Mouse (Mus musculus) common myeloid progenitor, adult 5-6 weeks (primary cell): Measurements from ENCODE around the gene Acyp2. TPM values are rescaled to one million over a fixed set of nuclear protein-coding genes. Genes with fewer than 3 reads are reported as not detected.
A peak's percentile ranks its signal among the peaks of the same experiment; 100 is the strongest.

Source experiments
- ATAC-seq: replicated peaks from 2 replicates; pipeline ENCODE4 v1.8.0; 2016; ENCODE audit warnings: low read depth, mild to moderate bottlenecking, moderate TSS enrichment, inconsistent platforms; ENCODE audit not compliant: poor library complexity, severe bottlenecking
- total RNA-seq: library from RNA; stranded (forward); fragments of 200-1000, 187-1606 nt; gene quantifications from 2 replicates; pipeline ENCODE4 v1.2.3, GENCODE M21; 2017

The Acyp2 gene
- total RNA-seq, 1 experiment from 2014 or later, result 2.1 TPM

DNA sequence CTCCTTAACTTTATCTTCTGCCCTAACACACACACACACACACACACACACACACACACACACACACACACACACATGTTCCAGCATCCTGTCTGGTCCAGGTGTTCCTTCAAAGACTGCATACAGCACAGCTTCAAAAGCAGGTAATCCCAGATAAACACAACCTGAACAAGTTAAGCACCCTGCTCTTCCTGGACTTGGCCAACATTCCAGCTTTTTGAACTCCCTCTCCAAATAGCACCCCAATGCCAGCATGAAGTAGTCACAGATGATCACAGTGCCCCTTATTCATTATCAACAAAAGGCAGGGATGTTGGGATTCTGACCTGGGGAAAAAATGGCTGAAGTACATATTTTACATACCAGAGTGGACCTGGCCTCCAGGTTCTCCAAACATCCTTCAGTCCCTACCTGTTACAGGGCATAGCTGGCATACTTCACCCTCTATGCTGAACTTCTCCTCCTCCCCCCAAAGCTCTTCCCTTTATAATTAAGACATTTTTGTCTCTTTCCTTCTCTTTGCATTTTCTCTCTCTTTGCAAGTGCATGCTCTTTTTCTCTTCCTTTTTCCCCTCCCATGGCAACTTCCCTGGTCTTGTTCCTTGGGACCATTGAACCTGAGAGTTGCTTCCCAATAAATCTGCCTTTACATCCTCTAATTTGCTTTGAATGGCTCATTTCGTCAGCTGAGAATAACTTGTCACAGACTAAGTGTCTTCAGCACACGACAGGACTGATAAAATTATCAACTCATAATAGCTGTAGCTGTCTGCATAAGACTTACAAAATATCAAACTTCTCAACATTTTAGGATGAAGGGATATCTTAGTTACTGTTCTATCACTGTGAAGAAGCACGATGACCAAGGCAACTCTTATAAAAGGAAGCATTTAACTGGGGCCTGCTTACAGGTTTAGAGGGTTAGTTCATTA, 41.5 kb downstream of the Acyp2 start:
- ATAC-seq, result no peak

DNA sequence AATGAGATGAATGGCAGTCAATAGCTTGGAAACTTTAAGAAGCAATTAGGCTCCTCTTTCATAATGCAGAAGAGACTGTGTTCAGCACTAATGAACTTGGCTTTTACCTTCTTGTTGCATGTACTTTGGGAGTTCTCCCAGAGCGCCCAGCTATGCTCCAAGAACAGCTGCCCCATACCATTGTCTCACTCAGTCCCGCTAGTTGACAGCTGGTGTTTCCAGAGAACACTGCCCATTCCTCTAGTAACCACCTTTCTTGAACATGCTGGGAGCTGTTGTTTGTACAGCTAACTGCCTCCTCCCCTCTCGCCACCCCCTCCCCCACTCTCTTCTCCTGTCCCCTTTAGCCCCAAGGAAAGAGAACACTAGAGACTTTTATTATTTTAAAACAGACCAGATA, 52.1 kb downstream of the Acyp2 start:
- ATAC-seq, result no peak

DNA sequence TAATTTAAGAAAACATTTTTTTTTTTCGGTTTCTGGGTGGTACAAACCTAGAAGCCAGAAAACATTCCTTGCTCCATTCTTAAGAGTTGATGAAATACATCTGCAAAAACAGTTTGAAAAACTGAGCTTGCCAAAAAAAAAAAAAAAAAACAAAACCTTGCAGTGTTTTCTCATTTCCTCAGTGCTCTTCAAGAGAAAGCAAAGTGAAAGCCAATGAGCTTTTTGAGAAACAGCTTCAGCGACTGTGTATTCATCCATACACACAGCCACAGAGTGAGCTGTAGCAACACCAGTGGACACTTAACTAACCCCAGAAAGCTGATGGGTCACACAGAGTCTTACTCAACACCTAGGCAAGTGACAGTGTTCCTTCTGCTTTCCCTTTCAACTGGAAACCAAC, 69.4 kb downstream of the Acyp2 start:
- no peak for ATAC-seq

DNA sequence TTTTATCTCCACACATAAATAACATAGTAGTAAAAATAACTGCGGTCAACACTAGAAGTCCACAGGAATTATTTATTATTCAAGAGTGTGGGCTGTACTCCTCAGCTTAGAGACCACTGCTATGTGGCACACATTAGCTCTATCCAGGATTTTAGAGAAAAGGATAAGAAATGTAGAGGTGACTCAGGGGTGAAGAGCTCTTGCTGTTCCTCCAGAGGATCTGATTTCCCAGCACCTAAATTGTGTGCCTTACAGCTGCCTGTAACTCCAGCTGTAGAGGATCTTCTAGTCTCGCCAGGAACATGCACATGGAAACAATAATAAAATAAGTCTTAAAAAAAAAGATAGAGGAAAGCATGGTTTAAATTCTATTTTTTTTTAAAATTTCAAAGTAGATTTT, 70.5 kb downstream of the Acyp2 start:
- no peak for ATAC-seq

DNA sequence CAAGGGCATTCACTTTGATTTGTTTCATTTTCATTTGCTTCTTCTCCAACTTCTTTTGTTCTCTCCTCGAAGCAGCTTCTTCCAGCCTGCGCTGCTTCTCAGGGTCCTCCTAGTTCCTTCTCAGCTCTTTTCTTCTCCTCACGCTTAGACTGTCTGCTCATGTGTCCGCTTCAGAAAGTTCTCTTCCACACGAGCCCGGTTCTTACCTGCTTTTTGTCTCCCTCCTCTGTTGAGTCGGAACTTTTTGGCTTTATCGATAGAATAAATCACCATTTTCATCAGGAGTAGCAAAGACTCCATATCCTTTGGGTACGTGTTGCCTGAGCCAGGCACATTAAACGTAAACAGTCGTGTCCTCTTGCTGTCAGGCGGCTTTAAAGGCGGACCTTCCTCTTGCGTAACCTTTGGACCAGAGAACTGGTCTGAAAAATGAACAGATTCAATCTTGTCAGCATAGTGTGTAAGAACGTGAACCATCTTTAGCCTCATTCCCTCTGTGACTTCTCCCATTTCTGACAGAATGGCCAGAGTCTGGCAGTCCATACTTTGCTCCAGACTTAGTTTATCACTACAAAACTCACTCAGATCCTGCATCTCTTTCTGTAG, 76.5 kb downstream of the Acyp2 start:
- no peak for ATAC-seq

DNA sequence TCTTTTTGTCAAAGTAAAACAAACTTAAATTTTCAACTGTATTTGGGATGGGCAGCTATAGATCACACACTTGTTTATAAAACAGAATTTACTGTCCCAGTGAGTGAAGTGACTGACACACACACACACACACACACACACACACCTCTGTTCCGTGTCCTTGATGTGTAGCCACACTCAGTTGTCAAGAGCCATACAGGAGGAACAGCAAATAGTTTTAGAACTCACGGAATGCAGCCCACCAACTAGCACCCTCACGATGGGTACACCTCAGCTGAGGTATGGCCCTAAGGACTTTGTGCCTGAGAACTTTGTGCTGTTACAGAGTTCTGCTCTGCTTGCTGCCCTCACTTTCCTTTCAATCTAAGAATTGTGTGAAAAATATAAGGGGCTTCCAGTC, 78.8 kb downstream of the Acyp2 start:
- ATAC-seq, result no peak

DNA sequence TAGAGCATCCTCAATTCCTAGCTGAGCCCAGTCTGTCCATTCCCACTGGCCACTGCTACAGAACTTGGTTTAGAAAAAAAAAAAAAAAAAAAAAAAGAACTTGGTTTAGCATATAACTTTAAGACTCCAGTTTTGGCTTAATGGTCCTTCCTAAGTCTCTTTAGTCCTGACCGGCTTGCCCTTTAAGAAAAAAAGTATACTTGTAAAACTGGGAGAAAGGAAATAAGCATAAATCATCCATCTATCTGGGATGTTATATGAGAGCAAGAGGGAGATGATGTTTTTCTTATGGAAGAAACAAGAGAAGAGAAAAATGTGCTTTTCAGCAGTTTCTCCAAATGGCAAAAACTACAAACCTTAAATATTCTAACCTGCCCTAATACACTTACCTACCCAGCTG, 89.2 kb downstream of the Acyp2 start:
- no peak for ATAC-seq

DNA sequence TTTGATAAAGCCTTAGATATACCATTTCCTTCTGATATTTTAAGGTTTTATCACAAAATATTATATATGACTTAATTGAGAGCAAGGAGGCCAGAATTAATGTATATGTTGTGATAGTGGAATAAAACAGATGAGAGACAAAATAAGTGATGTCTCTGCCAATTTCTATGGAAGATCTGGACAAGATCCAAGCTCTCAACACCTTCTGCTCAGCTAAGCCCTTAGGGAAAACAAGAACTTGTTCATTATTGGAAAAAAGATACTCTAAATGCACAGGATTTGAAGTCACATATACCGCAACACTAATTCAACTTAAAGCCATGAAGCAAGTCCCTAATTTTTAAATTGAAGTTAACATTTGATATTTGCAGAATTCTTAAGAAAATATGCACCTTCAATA, 96.0 kb downstream of the Acyp2 start:
- ATAC-seq, result no peak

DNA sequence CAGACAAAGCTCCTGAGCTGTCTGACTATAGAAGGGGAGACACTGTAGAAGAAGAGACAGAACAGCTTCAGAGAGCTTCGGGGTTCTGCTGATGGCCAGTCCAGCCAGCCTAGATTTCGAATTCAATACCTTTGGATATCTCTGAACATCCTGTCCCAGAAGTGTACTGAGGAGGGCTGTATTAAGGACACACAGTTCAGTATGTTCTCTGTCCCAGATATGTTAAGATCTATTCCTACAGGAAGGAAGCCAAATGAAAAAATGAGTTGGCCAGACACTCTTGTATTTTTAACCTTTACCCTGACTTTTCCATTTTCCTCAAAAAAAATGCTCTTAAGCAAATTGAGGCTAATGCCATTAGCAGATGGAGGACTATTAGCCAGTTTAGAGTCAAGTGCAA, 132.3 kb downstream of the Acyp2 start:
- ATAC-seq, result no peak

DNA sequence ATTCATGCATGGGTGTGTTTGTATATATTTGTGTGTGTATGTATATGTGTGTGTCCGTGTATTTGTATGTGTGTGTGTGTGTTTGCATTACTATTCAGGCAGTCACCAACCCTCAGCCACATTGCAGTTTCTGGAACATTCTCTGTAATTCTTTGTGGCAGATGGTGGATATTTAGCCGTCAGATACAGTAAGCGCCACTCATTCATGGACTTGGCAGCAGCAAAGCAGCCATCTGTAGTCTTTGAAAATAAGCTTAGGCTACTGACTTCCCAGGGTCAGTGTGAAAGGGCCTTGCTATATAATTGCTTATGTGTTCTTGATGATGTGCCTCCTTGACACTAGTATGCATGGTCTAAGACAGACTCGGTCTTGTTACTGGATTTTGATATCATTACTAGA, 141.2 kb downstream of the Acyp2 start:
- ATAC-seq, result no peak

DNA sequence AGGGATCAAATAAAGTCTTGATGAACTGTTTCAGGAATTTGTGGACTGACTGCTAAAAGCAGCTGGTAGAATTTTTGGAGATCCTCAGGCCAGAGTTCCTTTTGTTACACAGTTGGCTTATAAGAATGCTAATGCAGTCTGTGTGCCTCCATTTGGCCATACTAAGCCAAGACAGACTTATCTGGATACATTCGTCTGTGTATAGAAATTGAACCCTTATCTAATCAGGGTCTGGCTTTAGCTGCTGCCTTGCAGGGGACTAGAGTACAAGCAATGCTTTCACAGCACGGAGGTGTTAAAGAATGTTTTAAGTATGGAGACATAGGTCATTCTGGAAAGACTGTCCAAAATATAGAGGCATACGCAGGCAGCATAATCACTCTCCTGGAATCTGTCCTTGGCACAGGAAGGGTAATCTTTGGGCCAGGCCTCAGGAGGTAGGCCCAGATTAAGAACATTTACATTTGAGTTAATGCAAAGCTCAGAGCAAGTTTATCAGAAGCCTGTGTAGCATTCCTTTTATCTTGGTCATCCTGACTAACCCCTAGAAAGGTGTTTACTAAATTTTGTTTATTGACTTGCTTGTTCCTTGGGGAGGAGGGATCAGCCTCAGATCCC, 150.5 kb downstream of the Acyp2 start:
- no peak for ATAC-seq

DNA sequence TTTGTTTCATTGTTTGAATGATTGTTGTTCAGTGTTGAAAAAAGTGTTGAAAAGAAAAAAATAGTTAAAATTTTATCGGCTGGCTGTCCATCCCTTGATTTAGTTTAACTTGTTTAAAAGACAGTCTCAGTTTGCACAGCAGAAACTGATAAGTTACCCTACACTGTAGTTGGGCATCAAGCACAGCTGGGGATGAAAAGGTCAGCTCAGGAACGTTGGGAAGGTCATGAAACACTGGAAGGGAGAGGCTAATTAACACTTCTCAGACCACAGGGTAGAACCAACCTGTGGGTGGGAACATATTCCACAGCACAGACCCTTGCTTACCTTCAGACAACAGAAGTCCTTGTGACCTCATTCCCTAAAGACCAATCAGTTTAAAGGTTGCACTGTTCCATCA, 152.2 kb downstream of the Acyp2 start:
- ATAC-seq, result no peak

DNA sequence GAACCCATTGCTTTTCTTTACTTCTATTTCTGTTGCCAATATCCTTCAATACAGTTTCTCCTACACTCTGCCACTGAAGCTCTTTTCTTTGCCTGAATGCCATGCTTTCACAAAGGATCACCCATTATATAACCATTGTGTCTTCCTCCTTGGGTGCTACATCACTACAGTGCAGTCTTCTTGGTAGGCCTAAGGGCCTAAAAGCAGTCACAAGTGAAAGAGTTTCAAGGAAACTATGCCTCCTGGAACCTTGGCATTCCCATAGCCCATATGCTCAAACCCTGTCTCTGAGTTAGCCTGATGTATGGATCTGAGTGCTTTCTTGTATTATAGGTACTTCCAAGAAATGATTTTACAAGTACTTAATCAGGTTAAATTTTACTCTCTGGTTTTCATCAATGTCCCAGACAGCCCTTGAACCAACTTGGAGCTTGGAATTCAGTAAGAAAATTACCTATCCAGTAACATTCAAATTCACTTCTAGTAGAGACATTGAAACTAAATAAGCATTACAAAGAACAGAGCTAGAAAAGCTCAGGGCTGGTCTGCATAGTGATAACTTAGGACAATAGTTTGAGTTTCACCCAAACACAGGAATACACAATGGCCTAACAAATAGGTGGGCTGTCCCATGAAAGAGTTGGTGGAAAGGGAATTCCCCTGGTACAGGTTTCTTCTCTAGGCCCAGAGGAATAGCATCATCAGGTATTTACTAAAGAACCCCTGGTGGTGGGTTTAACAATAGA, 157.7 kb downstream of the Acyp2 start:
- ATAC-seq, result no peak

DNA sequence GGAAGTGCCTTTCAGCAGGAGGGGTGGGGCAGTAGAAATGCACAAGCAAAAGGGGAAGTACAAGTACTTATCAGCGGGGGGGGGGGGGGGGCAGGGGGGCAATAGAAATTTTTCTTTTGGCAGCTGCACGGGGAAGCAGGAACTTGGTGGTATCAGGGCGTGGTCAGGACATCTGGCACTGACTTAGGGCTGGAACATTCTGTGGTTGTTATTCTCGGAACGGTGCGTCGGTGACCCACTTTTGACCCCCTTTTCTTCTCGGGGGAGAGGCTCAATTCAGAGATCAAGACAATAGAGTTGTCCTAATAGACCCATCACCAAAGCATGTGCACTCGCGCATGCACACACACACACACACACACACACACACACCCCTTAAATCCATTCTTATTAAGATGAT, 161.2 kb downstream of the Acyp2 start:
- no peak for ATAC-seq

DNA sequence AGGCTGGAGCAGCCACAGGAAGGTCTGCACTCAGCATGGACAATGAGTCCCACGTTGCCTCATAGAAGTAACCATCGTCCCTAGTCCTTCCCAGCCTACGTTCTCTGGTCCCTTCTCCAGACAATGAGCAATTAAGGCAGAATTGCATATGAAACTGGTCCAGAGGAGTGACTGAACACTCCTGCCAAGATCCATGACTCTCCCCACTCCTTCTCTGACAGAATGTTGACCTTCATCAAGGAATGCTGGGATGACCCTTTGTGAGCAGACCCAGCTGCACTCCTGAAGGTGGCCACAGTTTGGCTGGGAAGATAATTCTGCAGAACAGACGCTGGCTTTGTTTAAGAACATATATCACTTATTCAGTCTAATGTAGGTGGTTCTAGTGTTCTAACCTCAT, 166.1 kb downstream of the Acyp2 start:
- ATAC-seq, result no peak

DNA sequence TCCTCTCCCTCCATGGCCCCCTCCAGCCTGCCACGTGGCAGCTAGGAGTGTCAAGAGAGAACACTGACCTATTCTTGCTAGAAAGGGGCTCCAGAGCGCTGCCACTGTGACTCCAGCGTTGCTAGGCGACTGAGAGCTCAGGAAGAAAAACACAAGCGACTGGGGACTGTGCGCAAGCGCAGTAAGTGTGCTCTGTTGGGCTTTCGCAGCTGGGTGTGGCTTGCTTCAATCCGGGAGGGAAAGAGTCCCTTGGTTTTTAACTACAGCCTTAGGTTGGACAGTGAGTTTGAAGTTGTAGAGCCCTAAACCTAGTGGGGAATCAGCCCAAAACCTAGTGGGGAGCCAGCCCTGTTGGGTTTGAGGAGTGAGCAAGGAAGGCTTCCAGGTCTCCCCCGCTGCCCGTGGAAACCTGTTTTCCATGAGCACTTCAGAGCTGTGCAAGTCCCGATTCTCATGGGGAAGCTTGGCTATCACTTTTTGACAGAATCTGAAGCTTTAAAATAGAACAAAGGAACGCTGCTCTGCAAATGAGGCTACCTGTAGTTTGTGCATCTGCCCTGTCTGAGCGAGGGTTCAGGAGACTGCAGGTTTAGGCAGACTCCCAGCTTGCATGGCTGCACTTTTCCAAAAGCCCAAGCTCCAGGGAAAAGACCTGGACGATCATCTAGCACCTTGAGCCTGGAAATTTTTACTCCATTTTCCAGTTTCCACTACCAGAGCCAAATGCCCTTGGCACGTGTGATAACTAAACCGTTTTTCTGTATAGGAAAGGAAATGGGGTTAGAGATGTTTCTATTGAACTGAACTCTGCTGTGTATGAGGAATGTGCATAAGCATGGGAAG, 177.4 kb downstream of the Acyp2 start, which contains the start of gene 4930505A04Rik:
Gene 4930505A04Rik (minus strand): TSS at position 77 of the 843 bp plus-strand sequence.
- peak; percentile 99 for ATAC-seq

DNA sequence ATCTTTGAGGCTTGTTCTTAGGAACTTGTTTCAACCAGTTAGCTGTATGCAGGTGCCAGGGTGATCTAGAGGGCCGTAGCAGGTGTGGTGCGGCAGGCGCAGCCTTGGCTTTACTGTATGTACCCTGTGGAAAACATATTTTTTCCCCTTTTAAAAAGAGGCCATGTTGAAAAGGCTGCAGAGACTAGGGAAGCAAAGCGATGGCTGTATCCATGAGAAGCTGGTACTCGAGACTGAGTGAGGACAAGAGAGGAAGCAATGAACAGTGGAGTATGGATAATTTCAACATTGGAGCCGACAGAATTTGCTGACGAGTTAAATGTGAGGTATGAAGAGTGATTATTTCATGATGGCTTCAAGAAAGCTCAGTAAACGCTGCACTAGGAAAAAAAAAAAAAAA, 178.2 kb downstream of the Acyp2 start:
- no peak for ATAC-seq
